Mouse (Mus musculus) CH12.LX (cell line): ENCODE data around the gene Inpp5a.

ENCODE experiments used
- BHLHE40 ChIP-seq: IDR thresholded peaks from 2 replicates; pipeline ENCODE4 v1.6.1; 2011; ENCODE audit warnings: mild to moderate bottlenecking, low read depth, low read length, improper control_type of control experiment
- CTCF ChIP-seq, 2 experiments: IDR thresholded peaks in 1 of 2; conservative IDR thresholded peaks in 1 of 2; 2 replicates each; pipeline ENCODE4 v1.5.1; 2011 to 2012; ENCODE audit warnings: low read depth in 2 of 2, low read length in 2 of 2, improper control_type of control experiment in 1 of 2, inconsistent platforms in 1 of 2, mild to moderate bottlenecking in 1 of 2, moderate library complexity in 1 of 2
- ELF1 ChIP-seq: IDR thresholded peaks from 2 replicates; pipeline ENCODE4 v1.6.1; 2014; ENCODE audit warnings: low read depth, mild to moderate bottlenecking, inconsistent platforms, low read length, improper control_type of control experiment
- EP300 ChIP-seq: IDR thresholded peaks from 2 replicates; pipeline ENCODE4 v1.6.1; 2011; ENCODE audit warnings: low read length, improper control_type of control experiment
- MAX ChIP-seq: IDR thresholded peaks from 2 replicates; pipeline ENCODE4 v1.6.1; 2011; ENCODE audit warnings: low read length, improper control_type of control experiment
- MEF2A ChIP-seq: IDR thresholded peaks from 2 replicates; pipeline ENCODE4 v1.6.1; 2014; ENCODE audit warnings: low read depth, mild to moderate bottlenecking, inconsistent platforms, low read length, improper control_type of control experiment, borderline replicate concordance
- SIN3A ChIP-seq: IDR thresholded peaks from 2 replicates; pipeline ENCODE4 v1.6.1; 2012; ENCODE audit warnings: low read length, improper control_type of control experiment, inconsistent platforms
- USF1 ChIP-seq: IDR thresholded peaks from 2 replicates; pipeline ENCODE4 v1.6.1; 2014; ENCODE audit warnings: low read depth, mild to moderate bottlenecking, inconsistent platforms, low read length, improper control_type of control experiment
- ZC3H11A ChIP-seq: IDR thresholded peaks from 2 replicates; pipeline ENCODE4 v1.6.1; 2012; ENCODE audit warnings: low read depth, mild to moderate bottlenecking, inconsistent platforms, low read length, improper control_type of control experiment

GRCm38 (mm10) chr7:139462142-139462541, 73.2 kb downstream of the Inpp5a start:
- TF ChIP-seq BHLHE40 (no peak), ZC3H11A (no peak), MAX (no peak), EP300 (no peak), USF1 (no peak), CTCF (conservative IDR thresholded peaks at IDR 0.05 in 1 of 2, IDR thresholded peaks at IDR 0.05 in 1 of 2; ENCODE audit: low read depth in 2 of 2, low read length in 2 of 2) (no peak), MEF2A (no peak), SIN3A (no peak), ELF1 (no peak)
